Mouse (Mus musculus) neural tube, embryonic 13.5 days (tissue): ENCODE measurements around the gene Mrpl38. TPM values are rescaled to one million over a fixed set of nuclear protein-coding genes. Genes with fewer than 3 reads are reported as not detected.
A peak's percentile ranks its signal among the peaks of the same experiment; 100 is the strongest.
"Not testable (repeated sequence)": the region's sequence is repeated elsewhere in the genome, so short reads cannot be mapped to it uniquely, and the experiment has no call there.

Experiments
- ATAC-seq: fragments of 200-750 bp; cut with Nextera tagmentation; 2 replicates; pipeline ENCODE4 v1.8.0; 2017; ENCODE audit warnings: low read depth, mild to moderate bottlenecking, moderate TSS enrichment, moderate library complexity
- H3K27ac ChIP-seq: fragments of 300-500 bp; sonication (generic); replicated peaks from 2 replicates; pipeline ENCODE4 v1.5.1; 2015; ENCODE audit warnings: moderate library complexity, mild to moderate bottlenecking, inconsistent platforms
- H3K27me3 ChIP-seq: fragments of 300-500 bp; sonication (generic); 2 replicates; pipeline ENCODE4 v1.6.1; 2015; ENCODE audit warnings: mild to moderate bottlenecking, inconsistent platforms
- H3K36me3 ChIP-seq: fragments of 300-500 bp; sonication (generic); 2 replicates; pipeline ENCODE4 v1.6.1; 2015; ENCODE audit warnings: mild to moderate bottlenecking, inconsistent platforms
- H3K4me1 ChIP-seq: fragments of 300-500 bp; sonication (generic); replicated peaks from 2 replicates; pipeline ENCODE4 v1.6.1; 2015; ENCODE audit warnings: inconsistent platforms
- H3K4me2 ChIP-seq: fragments of 300-500 bp; sonication (generic); 2 replicates; pipeline ENCODE4 v1.6.1; 2015; ENCODE audit warnings: inconsistent platforms, mild to moderate bottlenecking, moderate library complexity
- H3K4me3 ChIP-seq: fragments of 300-500 bp; sonication (generic); 2 replicates; pipeline ENCODE4 v1.5.1; 2015; ENCODE audit warnings: mild to moderate bottlenecking, inconsistent platforms
- H3K9ac ChIP-seq: fragments of 300-500 bp; sonication (generic); 2 replicates; pipeline ENCODE4 v1.6.1; 2015; ENCODE audit warnings: moderate library complexity, mild to moderate bottlenecking, inconsistent platforms
- H3K9me3 ChIP-seq: fragments of 300-500 bp; sonication (generic); 2 replicates; pipeline ENCODE4 v1.6.1; 2016; ENCODE audit warnings: inconsistent platforms
- WGBS: fragments of 180-500 bp; shearing (Covaris S2); methylation state at CpG from one replicate; pipeline ENCODE4 v1.1.7; 2015; 5-methylcytosine and 5-hydroxymethylcytosine counted together
- polyA plus RNA-seq: library from polyadenylated mRNA; unstranded; fragments of >200 nt; fragmentation: Nextera tagmentation; extraction: Ambion mirVana; gene quantifications from 2 replicates; pipeline ENCODE4 v1.2.1, GENCODE M21; 2015

The Mrpl38 gene
- polyA plus RNA-seq, 1 experiment from 2014 or later, result 78.3 TPM

GRCm38 (mm10) chr11:116096213-116097108, 42.2 kb downstream of the Mrpl38 start:
- WGBS, result 90% methylated on average over 5 of the region's 5 CpGs

DNA sequence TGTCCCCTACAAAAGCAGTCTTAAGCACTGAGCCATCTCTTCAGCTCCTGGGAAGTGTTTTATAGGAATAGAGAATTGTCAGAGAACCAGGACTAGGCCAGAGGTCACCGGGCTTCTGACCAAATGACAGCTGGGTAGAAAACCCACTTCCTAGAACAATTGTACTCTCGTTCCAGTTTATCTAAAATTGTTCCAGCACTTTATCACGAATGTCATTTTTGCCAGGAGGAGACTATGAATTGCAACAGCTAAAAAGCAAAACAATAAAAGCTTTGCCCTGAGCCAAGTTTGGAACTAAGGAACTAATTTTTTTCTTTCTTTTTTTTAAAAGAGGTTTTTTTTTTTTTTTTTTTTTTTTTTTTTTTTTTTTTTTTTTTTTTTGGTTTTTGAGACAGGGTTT, 43.1 kb downstream of the Mrpl38 start:
- Histone ChIP-seq H3K9ac (no peak overlapping the region), H3K27me3 (no peaks in the 10 kb centered on the region), H3K4me1 (no peaks in the 10 kb centered on the region), H3K9me3 (0 out of 2 replicates have a peak, but pooled peaks cover 5% of the 10 kb centered on the region), H3K27ac (no peak overlapping the region), H3K36me3 (no peaks in the 10 kb centered on the region), H3K4me3 (no peak overlapping the region), H3K4me2 (no peak overlapping the region)
- 74% methylated on average over 3 of the region's 3 CpGs for WGBS
- no peak for ATAC-seq

More at GRCm38 (mm10) chr11:116096213-116097108, 42.2 kb downstream of the Mrpl38 start:
- no peaks in the 10 kb centered on the region for H3K27me3 ChIP-seq
- 0 out of 2 replicates have a peak, but pooled peaks cover 5% of the 10 kb centered on the region for H3K9me3 ChIP-seq
- H3K9ac ChIP-seq, result no peak overlapping the region
- ATAC-seq, result no peak
- H3K4me1 ChIP-seq, result peaks cover 4% of the 10 kb centered on the region
- H3K36me3 ChIP-seq, result no peaks in the 10 kb centered on the region
- H3K4me2 ChIP-seq, result no peak overlapping the region
- no peak overlapping the region for H3K27ac ChIP-seq
- no peak overlapping the region for H3K4me3 ChIP-seq

DNA sequence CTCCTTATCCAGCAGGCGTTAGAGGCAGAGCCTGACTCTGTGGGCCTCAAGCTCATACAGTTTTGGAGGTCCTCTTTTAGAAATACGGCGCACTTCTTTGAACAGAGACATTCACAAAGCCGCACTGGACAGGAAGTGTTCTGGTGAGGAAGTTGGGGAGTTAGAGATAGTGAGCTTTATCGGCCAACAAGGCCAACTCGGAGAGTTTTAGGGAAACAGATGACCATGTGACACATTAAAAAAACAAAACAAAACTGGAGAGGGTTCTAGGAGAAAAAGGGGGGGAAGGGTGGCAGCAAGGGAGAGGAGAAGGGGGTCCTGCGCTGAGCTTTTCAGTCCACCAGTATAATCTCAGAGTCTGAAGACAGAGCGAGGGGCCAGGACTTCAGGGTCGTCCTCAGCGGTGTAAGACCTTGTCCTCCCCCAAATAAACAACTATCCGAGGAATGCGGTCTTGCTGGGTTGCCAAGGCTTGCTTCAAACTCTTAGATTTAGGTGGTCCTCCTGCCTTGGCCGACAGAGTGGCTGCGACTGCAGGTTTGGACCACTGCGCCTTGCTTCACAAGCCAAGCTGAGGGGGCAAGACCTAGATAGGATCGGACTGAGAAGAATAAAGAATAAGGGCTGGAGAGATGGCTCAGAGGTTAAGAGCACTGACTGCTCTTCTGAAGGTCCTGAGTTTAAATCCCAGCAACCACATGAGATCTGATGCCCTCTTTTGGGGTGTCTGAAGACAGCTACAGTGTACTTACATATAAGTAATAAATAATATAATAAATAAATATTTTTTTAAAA, 44.7 kb downstream of the Mrpl38 start:
- no peak overlapping the region for H3K4me3 ChIP-seq
- no peaks in the 10 kb centered on the region for H3K27me3 ChIP-seq
- 0 out of 2 replicates have a peak, but pooled peaks cover 5% of the 10 kb centered on the region for H3K9me3 ChIP-seq
- no peaks in the 10 kb centered on the region for H3K36me3 ChIP-seq
- no peak overlapping the region for H3K27ac ChIP-seq
- ATAC-seq, result no peak
- H3K9ac ChIP-seq, result no peak overlapping the region
- H3K4me1 ChIP-seq, result no peaks in the 10 kb centered on the region
- no peak overlapping the region for H3K4me2 ChIP-seq
- WGBS, result 69% methylated on average over 16 of the region's 16 CpGs

DNA sequence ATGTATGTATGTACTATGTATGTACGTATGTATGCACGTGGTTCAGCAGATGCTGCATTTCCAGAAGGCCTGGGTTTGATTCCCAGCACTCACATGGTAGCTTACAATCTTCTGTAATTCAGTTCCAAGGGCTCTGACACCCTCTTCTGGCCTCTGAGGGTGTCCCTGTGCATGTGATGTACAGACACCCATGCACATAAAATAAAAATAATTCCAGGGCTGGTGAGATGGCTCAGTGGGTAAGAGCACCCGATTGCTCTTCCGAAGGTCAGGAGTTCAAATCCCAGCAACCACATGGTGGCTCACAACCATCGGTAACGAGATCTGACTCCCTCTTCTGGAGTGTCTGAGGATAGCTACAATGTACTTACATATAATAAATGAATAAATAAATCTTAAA, 45.7 kb downstream of the Mrpl38 start:
- H3K36me3 ChIP-seq, ATAC-seq, H3K4me3 ChIP-seq, H3K9me3 ChIP-seq, H3K27ac ChIP-seq, H3K4me2 ChIP-seq, H3K9ac ChIP-seq, H3K4me1 ChIP-seq, H3K27me3 ChIP-seq: not testable (repeated sequence)
- WGBS, result 90% methylated on average over 6 of the region's 6 CpGs

DNA sequence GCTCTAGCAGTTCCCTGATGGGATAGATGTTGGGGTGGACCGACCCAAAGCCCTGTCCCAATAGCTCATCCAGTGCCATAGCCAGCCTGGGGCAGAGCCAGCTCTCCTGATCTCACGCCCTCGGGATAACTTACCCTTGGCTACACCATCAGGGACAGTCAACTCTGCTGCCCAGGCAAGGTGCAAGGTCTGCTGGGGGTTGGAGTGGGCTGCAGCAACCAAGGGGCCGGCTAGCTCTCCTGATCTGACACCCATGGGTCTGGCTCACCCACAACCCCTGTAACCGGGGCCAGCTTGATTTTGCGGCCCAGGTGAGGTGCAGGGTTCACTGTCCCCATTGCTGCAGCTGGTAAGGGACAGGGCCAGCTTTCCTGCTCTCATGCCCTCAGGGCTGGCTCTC, 47.1 kb downstream of the Mrpl38 start:
- ATAC-seq, result no peak
- Histone ChIP-seq H3K9me3 (0 out of 2 replicates have a peak, but pooled peaks cover 2% of the 10 kb centered on the region), H3K27me3 (no peaks in the 10 kb centered on the region), H3K4me2 (no peak overlapping the region), H3K27ac (no peak overlapping the region), H3K4me1 (peaks cover 6% of the 10 kb centered on the region), H3K36me3 (no peaks in the 10 kb centered on the region), H3K9ac (no peak overlapping the region), H3K4me3 (no peak overlapping the region)
- 84% methylated on average over 6 of the region's 6 CpGs for WGBS

- Histone ChIP-seq H3K4me1 (peaks cover 18% of the 10 kb centered on the region), H3K27ac (no peak overlapping the region), H3K4me2 (no peak overlapping the region), H3K27me3 (no peaks in the 10 kb centered on the region), H3K9me3 (no peaks in the 10 kb centered on the region), H3K9ac (no peak overlapping the region), H3K36me3 (no peaks in the 10 kb centered on the region), H3K4me3 (no peak overlapping the region)
- WGBS, result 87% methylated on average over 6 of the region's 6 CpGs
- ATAC-seq, result no peak
These were observed 49.1 kb downstream of the Mrpl38 start for GRCm38 (mm10) chr11:116089545-116089944.

- Histone ChIP-seq H3K4me3 (no peak overlapping the region), H3K9ac (no peak overlapping the region), H3K9me3 (no peaks in the 10 kb centered on the region), H3K27me3 (no peaks in the 10 kb centered on the region), H3K27ac (no peak overlapping the region), H3K4me2 (no peak overlapping the region), H3K36me3 (peaks cover 7% of the 10 kb centered on the region; the same call in 1 of the 2 replicates), H3K4me1 (peaks cover 18% of the 10 kb centered on the region)
- WGBS, result 89% methylated on average over 11 of the region's 11 CpGs
- no peak for ATAC-seq
These were observed 49.8 kb downstream of the Mrpl38 start for GRCm38 (mm10) chr11:116088741-116089394.

- Histone ChIP-seq H3K4me3 (no peak overlapping the region), H3K9me3 (no peaks in the 10 kb centered on the region), H3K27ac (no peak overlapping the region), H3K9ac (no peak overlapping the region), H3K36me3 (peaks cover 13% of the 10 kb centered on the region), H3K4me2 (peak overlapping the region; percentile 56; the same call in 1 of the 2 replicates), H3K4me1 (peaks cover 18% of the 10 kb centered on the region), H3K27me3 (no peaks in the 10 kb centered on the region)
- 87% methylated on average over 8 of the region's 8 CpGs for WGBS
- ATAC-seq, result no peak
These were observed 50.5 kb downstream of the Mrpl38 start for GRCm38 (mm10) chr11:116088188-116088587.

DNA sequence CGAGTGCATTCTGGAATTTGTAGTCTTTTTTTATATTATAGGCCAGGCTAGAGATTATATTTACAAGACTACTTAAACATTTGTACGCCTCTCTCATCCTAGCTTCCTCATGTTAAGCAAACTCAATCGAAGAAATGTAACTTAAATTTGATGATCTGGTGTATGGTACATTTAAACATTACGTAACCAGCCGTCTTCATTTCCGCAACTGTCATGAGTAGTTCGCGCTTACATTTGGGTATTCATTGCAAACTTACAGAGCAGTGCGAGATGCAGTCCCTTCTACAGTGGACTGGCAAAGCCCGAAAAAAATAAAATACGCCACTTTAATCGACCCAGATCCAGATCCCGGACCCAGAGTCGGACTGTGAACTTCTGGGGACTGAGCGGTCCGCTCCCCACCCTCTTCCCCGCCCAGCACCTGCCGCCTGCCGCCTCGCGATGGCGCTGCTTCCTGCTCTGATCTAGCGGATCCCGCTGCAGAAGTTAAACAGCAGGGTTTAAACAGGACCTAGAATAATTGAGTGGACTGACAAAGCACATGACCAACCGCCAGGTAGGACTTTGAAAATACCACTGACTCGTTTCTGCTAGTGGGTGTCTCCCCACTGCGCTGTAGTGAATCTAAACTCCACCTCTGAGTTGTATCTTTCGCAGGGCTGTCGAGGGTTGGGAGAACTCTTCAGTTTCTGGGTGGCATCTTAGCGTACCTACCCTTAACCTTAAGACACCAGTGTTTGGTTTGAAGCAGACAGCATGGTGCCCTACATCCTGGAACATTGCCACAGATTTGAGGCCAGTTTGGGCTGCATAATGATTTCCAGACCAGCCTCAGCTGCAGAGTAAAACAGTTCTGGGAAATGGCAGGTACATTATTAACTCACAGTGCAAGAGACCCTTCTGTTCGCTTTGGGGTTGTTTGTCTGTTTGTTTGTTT, 51.2 kb downstream of the Mrpl38 start:
- H3K27ac ChIP-seq, result peak overlapping the region; percentile 74
- peak overlapping the region; percentile 61 for H3K9ac ChIP-seq
- ATAC-seq, result peak; percentile 81
- H3K4me2 ChIP-seq, result peak overlapping the region; percentile 56
- peaks cover 20% of the 10 kb centered on the region for H3K36me3 ChIP-seq
- H3K4me1 ChIP-seq, result peaks cover 18% of the 10 kb centered on the region
- no peaks in the 10 kb centered on the region for H3K27me3 ChIP-seq
- 4% methylated on average over 31 of the region's 31 CpGs for WGBS
- no peaks in the 10 kb centered on the region for H3K9me3 ChIP-seq
- peak overlapping the region; percentile 49 for H3K4me3 ChIP-seq

- H3K9ac ChIP-seq, result peak within 1 kb of the TSS; percentile 64
- no peaks in the 10 kb centered on the region for H3K27me3 ChIP-seq
- H3K27ac ChIP-seq, result peak within 1 kb of the TSS; percentile 81
- H3K4me3 ChIP-seq, result peak within 1 kb of the TSS; percentile 49
- H3K36me3 ChIP-seq, result peaks cover 29% of the 10 kb centered on the region
- WGBS, result 5% methylated on average over 36 of the region's 43 CpGs
- peak; percentile 96 for ATAC-seq
- peaks cover 18% of the 10 kb centered on the region for H3K4me1 ChIP-seq
- peak within 1 kb of the TSS; percentile 56 for H3K4me2 ChIP-seq
- no peaks in the 10 kb centered on the region for H3K9me3 ChIP-seq
These were observed 52.1 kb downstream of the Mrpl38 start, which contains the start of gene Wbp2 for GRCm38 (mm10) chr11:116086258-116087193. Wbp2 (minus strand) TSS chr11:116086995.
